ENCODE assay signal across 7 mouse cellular contexts in the genomic region with DNA sequence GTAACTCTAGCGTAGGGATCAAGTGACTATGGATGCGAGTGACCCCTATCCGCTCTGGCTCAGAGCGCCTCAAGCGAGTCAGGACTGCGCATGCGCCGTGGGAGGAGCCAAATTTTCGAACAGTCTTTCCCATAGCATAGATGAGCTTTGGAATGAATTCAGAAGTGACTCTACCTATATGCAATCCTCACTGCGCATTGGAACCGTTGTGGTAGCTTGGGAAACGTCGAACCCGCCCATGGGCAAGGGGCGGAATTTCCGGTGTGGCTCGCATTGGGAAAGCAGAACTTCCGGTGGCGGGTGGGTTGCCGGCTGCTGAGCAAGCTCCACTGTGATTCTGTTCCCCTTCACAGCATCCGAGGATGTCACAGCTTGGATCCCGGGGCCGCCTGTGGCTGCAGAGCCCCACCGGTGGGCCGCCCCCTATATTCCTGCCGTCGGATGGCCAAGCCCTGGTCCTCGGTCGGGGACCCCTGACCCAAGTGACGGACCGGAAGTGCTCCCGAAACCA. TPM values are rescaled to one million over a fixed set of nuclear protein-coding genes. Genes with fewer than 3 reads are reported as not detected.
DNase-seq lines count a peak whose midpoint lies in the region; ATAC-seq and TF ChIP-seq lines count a peak whose summit lies in the region.

Gene Pnkp, plus strand, starts transcription at position 98 of the 511 bp plus-strand sequence.

- H3K9me3 ChIP-seq in embryonic facial prominence, embryonic 10.5 days = no peaks in the 10 kb centered on the region
- no peaks in the 10 kb centered on the region for H3K9me3 ChIP-seq in intestine, postnatal 0 days (ENCODE audit: control insufficient read depth)
- no peaks in the 10 kb centered on the region for H3K9me3 ChIP-seq in midbrain, embryonic 12.5 days

- intact Hi-C loops in left cerebral cortex, postnatal 4 days (cut with DNase I) = no loop called here

- under 1% methylated on average over 32 of the region's 32 CpGs for WGBS in embryonic facial prominence, embryonic 10.5 days
- WGBS in intestine, postnatal 0 days = under 1% methylated on average over 32 of the region's 32 CpGs
- WGBS in midbrain, embryonic 12.5 days = under 1% methylated on average over 32 of the region's 32 CpGs
- WGBS in small intestine, adult 2 months = under 1% methylated on average over 32 of the region's 32 CpGs

- H3K4me1 ChIP-seq in embryonic facial prominence, embryonic 10.5 days = peaks cover 79% of the 10 kb centered on the region
- H3K4me1 ChIP-seq in intestine, postnatal 0 days (replicated peaks; ENCODE audit: control insufficient read depth, insufficient read depth, low read length) = peaks cover 4% of the 10 kb centered on the region
- peaks cover 50% of the 10 kb centered on the region for H3K4me1 ChIP-seq in midbrain, embryonic 12.5 days
- peaks cover 11% of the 10 kb centered on the region for H3K4me1 ChIP-seq in small intestine, adult 2 months (ENCODE audit: control insufficient read depth, insufficient read depth, insufficient read length, low read length)

- ATAC-seq in intestine, postnatal 0 days = peak; percentile 18
- peak; percentile 21; the same call in 1 of the 2 replicates for ATAC-seq in midbrain, embryonic 12.5 days (ENCODE audit: low FRiP score, low read depth)

- H3K27me3 ChIP-seq in embryonic facial prominence, embryonic 10.5 days (replicated peaks; ENCODE audit: low read depth, poor library complexity, severe bottlenecking) = no peaks in the 10 kb centered on the region
- no peaks in the 10 kb centered on the region for H3K27me3 ChIP-seq in intestine, postnatal 0 days (replicated peaks; ENCODE audit: control insufficient read depth, insufficient read depth, low read length)
- no peaks in the 10 kb centered on the region for H3K27me3 ChIP-seq in midbrain, embryonic 12.5 days
- H3K27me3 ChIP-seq in small intestine, adult 2 months (ENCODE audit: control insufficient read depth, insufficient read depth, low read length) = no peaks in the 10 kb centered on the region

- TF ChIP-seq CTCF in intestine, postnatal 0 days (IDR thresholded peaks at IDR 0.05; ENCODE audit: low read depth) = 0 out of 2 replicates have a peak, but pooled peaks have one; percentile 6
- no peak for TF ChIP-seq CTCF in small intestine, adult 2 months (IDR thresholded peaks at IDR 0.05; ENCODE audit: extremely low read depth, insufficient read length, insufficient replicate concordance, low read depth, low read length)

- H3K36me3 ChIP-seq in embryonic facial prominence, embryonic 10.5 days (replicated peaks) = peaks cover 47% of the 10 kb centered on the region
- H3K36me3 ChIP-seq in intestine, postnatal 0 days (ENCODE audit: control insufficient read depth, insufficient read depth) = peaks cover 21% of the 10 kb centered on the region
- peaks cover 28% of the 10 kb centered on the region for H3K36me3 ChIP-seq in midbrain, embryonic 12.5 days
- peaks cover 3% of the 10 kb centered on the region for H3K36me3 ChIP-seq in small intestine, adult 2 months (ENCODE audit: control insufficient read depth, insufficient read depth, low read length)

- peak; percentile 91 for DNase-seq in adrenal gland, postnatal 14 days
- peak; percentile 90 for DNase-seq in embryonic facial prominence, embryonic 10.5 days (ENCODE audit: low spot score)
- peak; percentile 63 for DNase-seq in gonadal fat pad, adult 2 months (ENCODE audit: low read depth)
- DNase-seq in left cerebral cortex, postnatal 4 days = peak; percentile 83

- peak within 1 kb of the TSS; percentile 87 for H3K4me3 ChIP-seq in embryonic facial prominence, embryonic 10.5 days
- H3K4me3 ChIP-seq in intestine, postnatal 0 days (ENCODE audit: low read depth, low read length) = peak within 1 kb of the TSS; percentile 77
- peak within 1 kb of the TSS; percentile 71 for H3K4me3 ChIP-seq in midbrain, embryonic 12.5 days
- peak within 1 kb of the TSS; percentile 74 for H3K4me3 ChIP-seq in small intestine, adult 2 months (ENCODE audit: low read depth, low read length)

- 0 out of 2 replicates have a peak, but pooled peaks have one; percentile 20 for TF ChIP-seq POLR2A in small intestine, adult 2 months (IDR thresholded peaks at IDR 0.05; ENCODE audit: low read depth, low read length)

- peak within 1 kb of the TSS; percentile 76 for H3K9ac ChIP-seq in intestine, postnatal 0 days (ENCODE audit: low read depth, low read length)
- peak within 1 kb of the TSS; percentile 89 for H3K9ac ChIP-seq in midbrain, embryonic 12.5 days (replicated peaks)

- peak within 1 kb of the TSS; percentile 91 for H3K27ac ChIP-seq in embryonic facial prominence, embryonic 10.5 days (replicated peaks)
- H3K27ac ChIP-seq in intestine, postnatal 0 days (ENCODE audit: low read depth, low read length) = peak within 1 kb of the TSS; percentile 84
- H3K27ac ChIP-seq in midbrain, embryonic 12.5 days (replicated peaks) = peak within 1 kb of the TSS; percentile 92
- peak within 1 kb of the TSS; percentile 61 for H3K27ac ChIP-seq in small intestine, adult 2 months (ENCODE audit: insufficient read depth, low read depth, low read length)

- peak within 1 kb of the TSS; percentile 98 for H3K4me2 ChIP-seq in intestine, postnatal 0 days (replicated peaks; ENCODE audit: low read depth)
- peak within 1 kb of the TSS; percentile 68 for H3K4me2 ChIP-seq in midbrain, embryonic 12.5 days (replicated peaks)

RNA-seq across cellular contexts. Expression of gene Pnkp, which starts in this region (rescaled TPM):
- 35.2 and 45.1 TPM in 2 replicates for total RNA-seq in adrenal gland, postnatal 14 days (2021)
- 34.4 and 36.3 TPM in 2 replicates for polyA plus RNA-seq in embryonic facial prominence, embryonic 10.5 days (2016; fragmentation: Nextera tagmentation; extraction: Ambion mirVana)
- polyA plus RNA-seq in gonadal fat pad, adult 2 months (2012; rRNA removed) = 43.4 and 50.8 TPM in 2 replicates
- 27.7 and 32.0 TPM in 2 replicates for polyA plus RNA-seq in intestine, postnatal 0 days (2015; fragmentation: Nextera tagmentation; extraction: Ambion mirVana)
- 10 to 100 TPM; 27.5 to 29.3 TPM for total RNA-seq in left cerebral cortex, postnatal 4 days (2021)
- 36.4 and 44.0 TPM in 2 replicates for polyA plus RNA-seq in midbrain, embryonic 12.5 days (2016; fragmentation: Nextera tagmentation; extraction: Ambion mirVana)
- polyA plus RNA-seq in small intestine, adult 2 months (2012; rRNA removed) = 36.9 and 84.2 TPM in 2 replicates

Comparison
In these comparisons a context has a peak if more than half of its experiments do, and no peak if none do; other contexts are left out.
1. Peak in every context shown above with its lines: DNase-seq, ATAC-seq, H3K4me3 ChIP-seq and H3K27ac ChIP-seq.